ENCODE assay signal across 12 mouse cellular contexts in the genomic region with DNA sequence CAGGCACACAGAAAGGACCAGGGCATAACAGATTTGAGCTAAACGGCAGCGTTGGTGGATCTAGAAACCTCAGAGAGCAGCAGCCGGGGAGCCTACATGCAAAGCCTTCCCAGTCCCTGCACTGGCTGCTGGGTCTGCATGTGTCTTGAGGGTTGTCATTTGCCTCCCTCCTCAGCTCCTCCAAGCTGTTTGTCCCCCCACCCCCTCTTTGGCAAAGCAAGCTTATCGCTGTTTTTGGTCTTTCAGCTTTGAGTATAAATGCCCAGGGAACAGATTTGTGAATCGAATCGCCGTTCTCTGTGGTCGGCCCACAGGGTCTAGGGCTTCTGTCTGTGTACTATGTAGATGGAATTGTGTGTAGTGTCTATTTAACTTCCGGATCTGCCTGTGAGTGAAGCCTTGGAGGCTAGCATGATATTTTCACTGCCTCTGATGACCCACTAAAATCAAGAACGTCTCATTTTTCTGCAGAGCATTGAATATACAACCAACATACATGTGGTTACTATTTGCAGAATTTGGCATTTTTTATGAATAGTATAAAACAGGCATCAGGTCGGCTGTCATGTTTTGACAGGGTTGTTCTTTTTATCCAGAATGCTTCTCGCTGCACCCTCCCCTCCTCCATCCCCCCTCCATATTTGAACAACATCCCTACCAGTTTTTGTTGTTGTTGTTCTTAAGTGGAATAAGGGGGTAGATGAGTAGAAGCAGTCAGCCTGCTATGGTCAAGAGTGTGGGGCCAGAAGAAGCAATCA.
A peak's percentile ranks its signal among the peaks of the same experiment; 100 is the strongest.
DNase-seq lines count a peak whose midpoint lies in the region; ATAC-seq and TF ChIP-seq lines count a peak whose summit lies in the region.
"Had no signal": no experiment of that assay in that cellular context is flagged by ENCODE, and none has a peak within 500 bp of the region (broad histone marks: within the 10 kb centered on the region; RNA-seq: fewer than 3 reads in every experiment).

No protein-coding gene starts in this region.

- no peak overlapping the region for H3K9ac ChIP-seq in heart, adult 2 months (ENCODE audit: low read depth, low read length)
- no peak overlapping the region for H3K9ac ChIP-seq in forebrain, embryonic 15.5 days (replicated peaks)
- H3K9ac ChIP-seq in neural tube, embryonic 13.5 days = peak overlapping the region; percentile 22; the same call in 1 of the 2 replicates
- H3K9ac ChIP-seq: embryonic facial prominence, embryonic 15.5 days; hindbrain, embryonic 15.5 days had no signal

- TF ChIP-seq EP300 in heart, adult 2 months (IDR thresholded peaks at IDR 0.05; ENCODE audit: insufficient read depth, low read depth, low read length) = no peak

- TF ChIP-seq POLR2A in heart, adult 2 months (IDR thresholded peaks at IDR 0.05; ENCODE audit: insufficient read depth, low read depth, low read length) = no peak

- no peak overlapping the region for H3K4me2 ChIP-seq in forebrain, embryonic 15.5 days (replicated peaks)
- peak overlapping the region; percentile 36 for H3K4me2 ChIP-seq in neural tube, embryonic 13.5 days
- H3K4me2 ChIP-seq: embryonic facial prominence, embryonic 15.5 days had no signal

- no peaks in the 10 kb centered on the region for H3K27me3 ChIP-seq in heart, adult 2 months (ENCODE audit: control insufficient read depth, insufficient read depth, low read length)
- no peaks in the 10 kb centered on the region for H3K27me3 ChIP-seq in forebrain, embryonic 15.5 days
- H3K27me3 ChIP-seq in neural tube, embryonic 13.5 days = no peaks in the 10 kb centered on the region
- H3K27me3 ChIP-seq: embryonic facial prominence, embryonic 15.5 days; hindbrain, embryonic 15.5 days had no signal

- no peak overlapping the region for H3K4me3 ChIP-seq in heart, adult 2 months
- no peak overlapping the region for H3K4me3 ChIP-seq in forebrain, embryonic 15.5 days
- H3K4me3 ChIP-seq in neural tube, embryonic 13.5 days = no peak overlapping the region
- H3K4me3 ChIP-seq: embryonic facial prominence, embryonic 15.5 days; hindbrain, embryonic 15.5 days had no signal

- no peaks in the 10 kb centered on the region for H3K79me2 ChIP-seq in heart, adult 2 months (replicated peaks; ENCODE audit: control insufficient read depth, insufficient read depth, low read length)

- peak overlapping the region; percentile 18; the same call in 1 of the 2 replicates for H3K27ac ChIP-seq in heart, adult 2 months
- H3K27ac ChIP-seq in forebrain, embryonic 15.5 days (replicated peaks) = peak overlapping the region; percentile 59
- peak overlapping the region; percentile 57 for H3K27ac ChIP-seq in neural tube, embryonic 13.5 days (replicated peaks)
- H3K27ac ChIP-seq: embryonic facial prominence, embryonic 15.5 days; hindbrain, embryonic 15.5 days had no signal

- no peak for DNase-seq in heart, adult 2 months
- no peak for DNase-seq in heart, postnatal 14 days
- peak; percentile 8 to 20 for DNase-seq in layer of hippocampus, postnatal 25 days (ENCODE audit: extremely low spot score in 1 of 2, low spot score in 1 of 2)
- DNase-seq in layer of hippocampus, postnatal 36 days = no peak
- DNase-seq in urinary bladder, postnatal 4 days (ENCODE audit: low spot score in 2 of 2) = no peak
- no peak for DNase-seq in adrenal gland, postnatal 4 days (ENCODE audit: low spot score in 2 of 2)
- DNase-seq: cerebellum, adult 11-12 months had no signal

- no peak for TF ChIP-seq CTCF in heart, adult 2 months (IDR thresholded peaks at IDR 0.05)

- intact Hi-C loops in heart, adult 2 months (cut with DNase I) = no loop called here
- intact Hi-C loops in heart, postnatal 14 days (cut with DNase I) = no loop called here

- H3K4me1 ChIP-seq in heart, adult 2 months (ENCODE audit: control insufficient read depth, insufficient read depth, low read length) = peaks cover 4% of the 10 kb centered on the region
- H3K4me1 ChIP-seq in forebrain, embryonic 15.5 days = peaks cover 11% of the 10 kb centered on the region; the same call in 1 of the 2 replicates
- peaks cover 22% of the 10 kb centered on the region for H3K4me1 ChIP-seq in neural tube, embryonic 13.5 days (replicated peaks)
- H3K4me1 ChIP-seq: hindbrain, embryonic 15.5 days had no signal

- H3K36me3 ChIP-seq in heart, adult 2 months (ENCODE audit: control insufficient read depth, insufficient read depth, low read length) = no peaks in the 10 kb centered on the region
- H3K36me3 ChIP-seq in forebrain, embryonic 15.5 days = no peaks in the 10 kb centered on the region
- H3K36me3 ChIP-seq in neural tube, embryonic 13.5 days = no peaks in the 10 kb centered on the region
- H3K36me3 ChIP-seq: embryonic facial prominence, embryonic 15.5 days; hindbrain, embryonic 15.5 days had no signal

- 71% methylated on average over 12 of the region's 12 CpGs for WGBS in heart, adult 2 months
- WGBS in forebrain, embryonic 15.5 days = 60% methylated on average over 12 of the region's 12 CpGs
- 47% methylated on average over 12 of the region's 12 CpGs for WGBS in neural tube, embryonic 13.5 days

- H3K9me3 ChIP-seq in forebrain, embryonic 15.5 days = no peaks in the 10 kb centered on the region
- no peaks in the 10 kb centered on the region for H3K9me3 ChIP-seq in neural tube, embryonic 13.5 days
- H3K9me3 ChIP-seq: embryonic facial prominence, embryonic 15.5 days; hindbrain, embryonic 15.5 days had no signal

- ATAC-seq in forebrain, embryonic 15.5 days (replicated peaks) = peak; percentile 73
- no peak for ATAC-seq in neural tube, embryonic 13.5 days (ENCODE audit: low read depth)
- ATAC-seq: CD4-positive, CD25-positive, alpha-beta regulatory T cell, adult 4 months had no signal

Comparison
In these comparisons a context has a peak if more than half of its experiments do, and no peak if none do; other contexts are left out.
1. DNase-seq: peak in layer of hippocampus, postnatal 25 days (2 of 2); none in heart, adult 2 months (0 of 2), heart, postnatal 14 days (0 of 2), layer of hippocampus, postnatal 36 days (0 of 2), urinary bladder, postnatal 4 days (0 of 2) and adrenal gland, postnatal 4 days (0 of 2).
2. Peak in every context shown above with its lines, with median percentiles within 50 percentile points of each other: H3K27ac ChIP-seq.